Mouse (Mus musculus) lung, embryonic 14.5 days (tissue): ENCODE measurements around the gene Evi2b. TPM values are rescaled to one million over a fixed set of nuclear protein-coding genes. Genes with fewer than 3 reads are reported as not detected.

ENCODE experiments used
- ATAC-seq: fragments of 200-750 bp; cut with Nextera tagmentation; 2 replicates; pipeline ENCODE4 v1.8.0; 2017; ENCODE audit warnings: mild to moderate bottlenecking, moderate TSS enrichment, moderate library complexity; ENCODE audit not compliant: insufficient read depth
- DNase-seq: peaks from one replicate; pipeline ENCODE4 v3.0.0-alpha.2; 2015
- H3K27ac ChIP-seq: fragments of 300-500 bp; sonication (generic); 2 replicates; pipeline ENCODE4 v1.5.1; 2014; ENCODE audit warnings: low read depth, mild to moderate bottlenecking, moderate library complexity
- H3K27me3 ChIP-seq: fragments of 300-500 bp; sonication (generic); 2 replicates; pipeline ENCODE4 v1.6.1; 2014; ENCODE audit warnings: low read length, control low read depth; ENCODE audit not compliant: insufficient read depth
- H3K36me3 ChIP-seq: fragments of 300-500 bp; sonication (generic); 2 replicates; pipeline ENCODE4 v1.6.1; 2014; ENCODE audit warnings: control low read depth; ENCODE audit not compliant: insufficient read depth
- H3K4me1 ChIP-seq: fragments of 300-500 bp; sonication (generic); 2 replicates; pipeline ENCODE4 v1.6.1; 2014; ENCODE audit warnings: antibody characterized with exemption, control low read depth; ENCODE audit not compliant: insufficient read depth
- H3K4me2 ChIP-seq: fragments of 300-500 bp; sonication (generic); 2 replicates; pipeline ENCODE4 v1.6.1; 2014; ENCODE audit warnings: mild to moderate bottlenecking
- H3K4me3 ChIP-seq: fragments of 300-500 bp; sonication (generic); 2 replicates; pipeline ENCODE4 v1.5.1; 2014; ENCODE audit warnings: low read depth, low read length
- H3K9ac ChIP-seq: fragments of 300-500 bp; sonication (generic); 2 replicates; pipeline ENCODE4 v1.6.1; 2014
- H3K9me3 ChIP-seq: fragments of 300-500 bp; sonication (generic); 2 replicates; pipeline ENCODE4 v1.6.1; 2016; ENCODE audit warnings: low read depth, low read length, control low read depth
- CTCF ChIP-seq: IDR thresholded peaks from 2 replicates; pipeline ENCODE4 v1.5.1; 2016; ENCODE audit warnings: antibody characterized with exemption, low read depth
- WGBS: fragments of 180-500 bp; shearing (Covaris S2); extraction: QIAGEN DNeasy Blood & Tissue Kit; methylation state at CpG from one replicate; pipeline ENCODE4 v1.1.7; 2014; 5-methylcytosine and 5-hydroxymethylcytosine counted together
- polyA plus RNA-seq: library from polyadenylated mRNA; unstranded; fragments of >200 nt; fragmentation: Nextera tagmentation; extraction: Ambion mirVana; gene quantifications from 2 replicates; pipeline ENCODE4 v1.2.1, GENCODE M21; 2014

Evi2b gene
- polyA plus RNA-seq, 1 experiment from 2014 or later: 0.53 TPM

DNA sequence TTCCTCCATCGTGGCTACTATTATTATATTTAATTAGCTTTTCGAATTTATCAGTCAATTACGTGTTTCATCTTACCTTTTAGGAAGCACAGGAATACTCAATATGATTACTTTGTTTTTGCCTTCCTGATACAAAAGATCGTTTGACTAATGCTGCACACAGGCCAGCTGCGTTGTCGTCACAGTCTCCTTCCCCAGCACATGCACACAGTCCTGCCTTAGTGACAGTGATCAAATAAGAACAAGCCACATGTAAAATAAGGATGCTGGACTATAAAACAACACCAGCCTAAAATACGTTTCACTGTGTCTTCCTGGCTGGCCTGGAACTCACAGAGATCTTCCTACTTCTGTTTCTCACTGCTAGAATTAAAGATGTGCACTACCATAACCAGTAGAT is 19.1 kb downstream of the Evi2b start:
- 86% methylated on average over 7 of the region's 7 CpGs for whole genome bisulfite sequencing
- no peak overlapping the region for H3K4me2 ChIP-seq
- no peaks in the 10 kb centered on the region for H3K27me3 ChIP-seq

DNA sequence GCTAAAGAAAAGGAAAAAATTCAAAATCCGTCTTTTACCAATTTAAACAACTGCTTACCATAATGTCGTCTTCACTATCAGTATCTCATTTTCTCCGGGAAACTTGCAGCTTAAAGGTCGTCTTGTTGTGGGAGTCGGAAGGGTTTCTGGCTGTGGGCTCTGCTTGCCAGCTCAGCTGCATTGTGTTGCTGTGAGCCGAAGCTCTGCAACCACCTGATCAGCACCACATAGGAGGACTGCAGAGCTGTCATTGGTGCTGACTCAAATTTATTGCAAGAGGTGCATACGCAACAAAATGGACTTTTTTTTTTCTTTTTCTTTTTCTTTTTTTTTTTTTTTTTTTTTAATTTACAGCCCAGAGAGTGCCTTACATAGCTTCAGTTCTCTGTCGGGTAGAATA is 19.7 kb downstream of the Evi2b start, which contains the start of gene Omg:
Omg (minus strand) TSS at position 240 of the 400 bp plus-strand sequence.
- DNase-seq: no peak
- no peaks in the 10 kb centered on the region for H3K4me1 ChIP-seq
- 57% methylated on average over 8 of the region's 8 CpGs for WGBS

More for the DNA sequence above, 19.1 kb downstream of the Evi2b start:
- no peak overlapping the region for H3K27ac ChIP-seq
- no peaks in the 10 kb centered on the region for H3K36me3 ChIP-seq
- ATAC-seq: no peak
- TF ChIP-seq CTCF: no peak
- no peak for DNase-seq
- no peaks in the 10 kb centered on the region for H3K9me3 ChIP-seq
- H3K4me3 ChIP-seq: no peak overlapping the region
- H3K4me1 ChIP-seq: no peaks in the 10 kb centered on the region
- no peak overlapping the region for H3K9ac ChIP-seq

DNA sequence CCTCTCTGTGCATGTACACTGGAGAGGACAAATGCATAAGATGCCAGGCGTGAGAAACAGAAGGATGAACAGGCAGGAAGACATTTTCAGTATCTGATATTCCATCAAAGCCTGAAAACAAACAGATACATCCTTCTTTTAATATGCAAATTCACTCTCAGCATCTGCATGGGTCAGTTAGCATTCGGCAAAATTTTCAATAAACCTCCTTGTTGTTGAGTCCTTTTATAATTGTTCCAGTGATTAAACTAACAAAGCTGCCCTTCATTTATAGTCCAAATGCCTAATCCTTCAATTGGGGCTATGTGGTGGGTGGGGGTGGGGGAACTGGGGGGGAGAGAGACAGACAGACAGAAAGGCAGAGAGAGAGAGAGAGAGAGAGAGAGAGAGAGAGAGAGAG is 20.6 kb downstream of the Evi2b start:
- Histone ChIP-seq H3K9ac (no peak overlapping the region), H3K9me3 (no peaks in the 10 kb centered on the region), H3K27ac (no peak overlapping the region), H3K4me1 (no peaks in the 10 kb centered on the region), H3K4me3 (no peak overlapping the region), H3K4me2 (no peak overlapping the region), H3K27me3 (no peaks in the 10 kb centered on the region), H3K36me3 (no peaks in the 10 kb centered on the region)
- DNase-seq (no peak), ATAC-seq (no peak)
- WGBS: 82% methylated on average over 2 of the region's 2 CpGs
- TF ChIP-seq CTCF: no peak

More for the DNA sequence above, 19.7 kb downstream of the Evi2b start, which contains the start of gene Omg:
- Histone ChIP-seq H3K4me3 (no peak within 1 kb of the TSS), H3K36me3 (no peaks in the 10 kb centered on the region), H3K4me2 (no peak within 1 kb of the TSS), H3K9me3 (no peaks in the 10 kb centered on the region), H3K27me3 (no peaks in the 10 kb centered on the region), H3K9ac (no peak within 1 kb of the TSS), H3K27ac (no peak within 1 kb of the TSS)
- no peak for TF ChIP-seq CTCF
- no peak for ATAC-seq

DNA sequence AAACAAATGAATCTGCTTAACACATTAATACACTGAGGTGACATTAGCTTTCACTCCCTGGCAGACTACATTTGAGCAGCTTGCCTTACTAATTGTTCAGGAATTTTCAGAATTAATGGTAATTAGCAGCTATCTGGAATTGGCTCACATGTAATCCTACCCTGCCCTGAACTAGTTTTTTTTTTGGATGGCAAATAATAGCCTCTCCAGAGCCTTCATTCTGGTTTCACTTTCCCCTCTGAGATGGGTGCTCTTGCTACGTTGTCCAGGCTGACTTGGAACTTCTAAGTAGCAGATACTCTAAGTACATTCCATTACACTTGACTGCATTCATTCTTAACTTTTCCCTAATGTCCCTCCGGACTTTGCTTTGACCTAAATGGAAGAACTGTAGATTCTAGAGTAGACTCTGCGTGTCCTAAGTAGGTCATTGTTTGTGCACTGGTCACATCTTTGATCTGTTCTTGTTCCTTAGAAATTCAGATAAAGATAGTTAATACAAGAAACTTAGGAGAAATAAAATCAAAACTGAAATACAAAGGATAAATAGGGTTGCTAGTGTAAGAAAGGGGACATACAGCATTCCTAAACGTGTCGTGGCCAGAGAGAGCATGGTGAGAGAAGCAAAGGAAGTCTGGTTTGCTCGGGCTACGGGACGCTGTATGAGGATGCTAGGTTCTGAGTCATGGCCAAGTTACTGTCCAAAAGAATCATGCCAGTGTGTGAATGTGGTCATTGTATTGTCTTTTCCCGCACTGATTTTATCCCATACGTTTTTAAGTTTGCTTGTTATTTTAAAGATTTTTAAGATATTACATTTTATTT is 28.4 kb downstream of the Evi2b start:
- no peaks in the 10 kb centered on the region for H3K27me3 ChIP-seq
- DNase-seq (no peak), ATAC-seq (no peak)
- no peak overlapping the region for H3K4me3 ChIP-seq
- no peaks in the 10 kb centered on the region for H3K9me3 ChIP-seq
- H3K36me3 ChIP-seq: no peaks in the 10 kb centered on the region
- H3K27ac ChIP-seq: no peak overlapping the region
- WGBS: 79% methylated on average over 10 of the region's 10 CpGs
- H3K4me1 ChIP-seq: no peaks in the 10 kb centered on the region
- H3K9ac ChIP-seq: no peak overlapping the region
- H3K4me2 ChIP-seq: no peak overlapping the region
- TF ChIP-seq CTCF: no peak

DNA sequence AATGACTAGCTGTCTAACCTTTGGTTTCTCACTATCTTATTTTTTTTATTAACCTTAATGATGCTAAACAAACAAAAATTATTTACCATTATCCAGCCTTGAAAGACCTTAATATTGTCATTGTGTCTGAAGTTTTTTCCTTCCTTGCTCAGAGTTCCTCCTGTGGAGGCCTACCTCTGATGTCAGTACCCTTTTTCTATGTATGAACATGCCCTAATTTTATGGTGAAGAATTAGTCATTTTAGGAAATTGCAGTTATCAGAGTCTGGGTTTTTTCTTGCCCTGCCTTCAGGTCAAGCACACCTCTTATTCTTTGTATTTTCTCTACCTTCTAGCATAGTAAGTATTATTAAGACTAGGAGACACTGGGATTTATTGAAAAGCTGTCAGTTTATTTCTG is 38.8 kb downstream of the Evi2b start:
- DNase-seq (no peak), ATAC-seq (no peak)
- no peak overlapping the region for H3K27ac ChIP-seq
- no peaks in the 10 kb centered on the region for H3K27me3 ChIP-seq
- TF ChIP-seq CTCF: no peak
- no peak overlapping the region for H3K4me2 ChIP-seq
- H3K9me3 ChIP-seq: no peaks in the 10 kb centered on the region
- no peak overlapping the region for H3K4me3 ChIP-seq
- H3K9ac ChIP-seq: no peak overlapping the region
- H3K36me3 ChIP-seq: peaks cover 27% of the 10 kb centered on the region; the same call in 1 of the 2 replicates
- H3K4me1 ChIP-seq: peaks cover 5% of the 10 kb centered on the region; the same call in 1 of the 2 replicates

DNA sequence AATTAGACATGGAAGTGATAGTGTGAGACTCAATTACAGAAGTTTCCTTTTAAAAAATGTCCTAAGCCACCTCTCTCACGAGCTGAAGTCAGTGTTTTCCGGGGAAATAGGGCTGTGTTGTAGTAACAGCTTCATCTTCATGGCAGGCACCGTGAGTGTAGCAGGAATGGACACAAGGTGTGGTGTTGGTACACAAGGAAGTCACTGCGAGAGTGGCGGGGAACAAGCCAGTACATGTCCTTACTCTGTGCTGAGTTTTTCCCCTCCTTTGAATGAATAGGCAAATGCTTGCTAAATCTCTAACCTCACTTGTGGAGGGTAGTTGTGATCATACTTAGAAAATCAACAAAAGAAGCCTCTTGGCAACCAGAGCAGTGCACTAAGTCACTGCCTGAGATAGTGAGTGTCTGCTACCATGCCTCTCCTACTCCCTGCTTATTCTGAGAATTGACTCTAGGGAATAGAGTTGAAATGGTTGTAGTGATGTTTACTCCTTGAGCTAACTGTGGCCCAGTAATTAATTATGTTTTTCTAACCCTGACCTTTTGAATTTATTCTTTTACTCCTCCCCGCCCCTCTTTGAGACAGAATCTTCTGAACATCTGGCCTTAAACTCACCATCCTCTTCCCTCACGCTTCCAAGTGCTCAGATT is 39.6 kb downstream of the Evi2b start:
- Histone ChIP-seq H3K9ac (no peak overlapping the region), H3K4me2 (no peak overlapping the region), H3K27ac (no peak overlapping the region), H3K9me3 (no peaks in the 10 kb centered on the region), H3K27me3 (no peaks in the 10 kb centered on the region), H3K4me1 (no peaks in the 10 kb centered on the region), H3K36me3 (peaks cover 27% of the 10 kb centered on the region; the same call in 1 of the 2 replicates), H3K4me3 (no peak overlapping the region)
- no peak for DNase-seq
- no peak for TF ChIP-seq CTCF
- no peak for ATAC-seq
- 76% methylated on average over 7 of the region's 7 CpGs for WGBS

DNA sequence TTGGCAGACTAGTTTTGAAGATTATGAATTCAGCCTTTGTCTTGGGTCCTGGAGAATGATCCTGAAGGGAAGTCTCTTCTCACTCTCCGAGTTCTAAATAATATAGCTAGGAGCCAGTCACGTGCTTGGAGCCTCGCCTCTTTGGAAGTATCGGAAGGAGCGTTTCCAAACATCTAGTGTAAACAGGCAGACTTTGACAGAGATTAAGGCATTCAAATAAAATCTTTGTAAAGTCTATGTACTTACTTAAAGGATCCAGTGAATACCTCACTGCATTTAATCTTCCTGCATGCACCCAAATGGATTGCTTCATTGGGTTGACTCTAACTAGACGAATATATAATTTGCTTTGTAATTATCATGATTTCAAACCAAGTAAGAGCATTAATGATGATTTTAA is 40.2 kb downstream of the Evi2b start:
- TF ChIP-seq CTCF: no peak
- WGBS: 70% methylated on average over 6 of the region's 6 CpGs
- no peaks in the 10 kb centered on the region for H3K4me1 ChIP-seq

More for the DNA sequence above, 40.2 kb downstream of the Evi2b start:
- Histone ChIP-seq H3K27me3 (no peaks in the 10 kb centered on the region), H3K9ac (no peak overlapping the region), H3K36me3 (peaks cover 32% of the 10 kb centered on the region), H3K4me2 (no peak overlapping the region), H3K4me3 (no peak overlapping the region), H3K27ac (no peak overlapping the region), H3K9me3 (no peaks in the 10 kb centered on the region)
- ATAC-seq (no peak), DNase-seq (no peak)
